Mouse (Mus musculus): ENCODE data around the gene Il10rb. TPM values are rescaled to one million over a fixed set of nuclear protein-coding genes. Genes with fewer than 3 reads are reported as not detected.

Gene Il10rb
- total RNA-seq, 2 experiments from 2014 or later, result 7.9 to 8.9 TPM

GRCm38 (mm10) chr16:91379412-91379811 is 26.6 kb upstream of the Il10rb start:
- intact Hi-C loops (cut with DNase I), result loop anchor here (5.0 kb wide), 1 partner anchor 108 kb away; the partner anchor contains the start of gene Ifnar1
- DNase-seq (ENCODE audit: extremely low spot score in 1 of 2, low spot score in 2 of 2), result no peak

DNA sequence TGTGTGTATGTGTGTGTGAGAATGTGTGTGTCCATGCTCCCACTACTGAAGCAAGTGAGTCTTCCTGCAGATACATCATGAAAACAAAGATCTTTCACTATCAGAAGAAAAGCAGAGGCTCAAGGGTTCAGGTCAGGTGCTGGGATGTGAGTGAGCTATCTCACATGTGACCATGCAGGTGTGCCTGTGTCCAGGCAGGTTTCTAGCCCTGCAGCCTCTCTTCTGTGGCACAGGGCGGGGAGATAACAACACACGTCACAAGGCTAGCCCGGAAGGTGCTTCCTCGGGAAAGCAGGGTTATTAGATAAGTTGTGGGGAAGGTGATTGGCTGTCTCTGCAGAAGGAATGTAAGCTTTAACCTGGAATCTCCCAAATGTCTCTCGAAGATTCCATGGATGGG is 25.8 kb upstream of the Il10rb start:
- intact Hi-C loops (cut with DNase I), result no loop called here
- DNase-seq (ENCODE audit: extremely low spot score in 1 of 2, low spot score in 2 of 2), result no peak

- intact Hi-C loops (cut with DNase I), result no loop called here
- DNase-seq (ENCODE audit: extremely low spot score in 1 of 2, low spot score in 2 of 2), result no peak
Observed at GRCm38 (mm10) chr16:91381606-91382005, 24.4 kb upstream of the Il10rb start.

DNA sequence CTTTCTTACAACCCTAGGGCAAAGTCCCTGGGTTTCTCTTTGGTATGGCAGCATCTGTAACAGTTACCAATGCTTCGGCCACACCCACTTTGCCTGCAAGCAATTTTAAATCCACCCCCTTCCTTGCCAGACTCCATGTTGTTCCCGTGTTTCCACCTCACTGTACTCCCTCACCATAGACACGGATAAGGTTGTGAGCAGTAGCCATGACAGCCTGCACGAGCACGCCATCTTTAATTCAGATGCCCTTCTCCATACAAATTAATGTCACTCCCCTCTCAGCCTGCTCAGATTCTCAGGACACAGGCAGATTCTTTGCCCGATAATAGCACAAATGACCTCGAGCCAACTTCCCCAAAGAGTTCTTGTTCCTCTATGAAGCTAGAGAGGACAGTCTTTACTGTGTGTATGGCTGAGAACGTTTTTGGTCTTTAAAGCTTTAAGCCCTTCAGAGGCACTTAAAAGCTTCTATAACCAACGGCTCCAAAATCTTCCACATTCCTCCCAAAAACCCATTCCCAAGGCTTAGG is 23.6 kb upstream of the Il10rb start:
- DNase-seq (ENCODE audit: extremely low spot score in 1 of 2, low spot score in 2 of 2), result no peak
- intact Hi-C loops (cut with DNase I), result no loop called here

DNA sequence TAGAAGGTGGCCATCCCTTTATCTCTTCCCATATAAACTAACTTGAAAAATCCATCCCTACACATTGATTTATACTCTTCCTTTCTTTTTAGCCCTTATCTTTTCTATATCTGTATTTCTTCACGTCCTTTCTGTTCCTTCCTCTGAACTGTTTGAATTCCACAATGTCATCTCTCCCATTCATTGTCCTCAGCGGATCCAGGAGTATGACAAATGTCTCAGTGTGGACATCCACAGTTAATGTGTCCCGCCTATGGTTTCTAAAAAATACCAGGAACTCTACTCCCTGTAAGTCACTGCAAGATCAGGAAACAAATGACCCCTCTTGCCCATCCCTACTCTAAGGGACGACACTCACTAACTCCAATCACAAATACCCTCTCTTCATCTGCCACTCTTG is 21.7 kb upstream of the Il10rb start:
- intact Hi-C loops (cut with DNase I), result no loop called here
- DNase-seq (ENCODE audit: extremely low spot score in 1 of 2, low spot score in 2 of 2), result no peak

DNA sequence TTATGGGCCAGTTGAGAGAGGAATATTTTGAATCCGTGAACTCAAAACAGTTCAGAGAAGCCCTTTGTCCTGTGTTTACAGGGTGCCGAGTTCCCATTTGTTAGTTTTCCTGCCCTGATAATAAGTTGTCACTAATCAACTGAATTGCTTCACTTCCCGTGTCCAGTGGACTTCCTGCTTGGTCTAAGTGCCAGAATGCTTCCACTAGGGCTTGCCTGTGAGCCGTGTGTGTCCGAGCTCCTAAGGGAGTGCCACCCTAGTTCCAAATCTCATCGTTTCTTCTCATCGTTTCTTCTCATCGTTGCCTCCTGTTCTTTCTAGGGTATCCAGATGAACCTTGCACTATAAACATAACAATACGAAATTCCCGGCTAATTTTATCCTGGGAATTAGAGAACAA is 20.3 kb upstream of the Il10rb start:
- intact Hi-C loops (cut with DNase I), result no loop called here
- no peak for DNase-seq (ENCODE audit: extremely low spot score in 1 of 2, low spot score in 2 of 2)

DNA sequence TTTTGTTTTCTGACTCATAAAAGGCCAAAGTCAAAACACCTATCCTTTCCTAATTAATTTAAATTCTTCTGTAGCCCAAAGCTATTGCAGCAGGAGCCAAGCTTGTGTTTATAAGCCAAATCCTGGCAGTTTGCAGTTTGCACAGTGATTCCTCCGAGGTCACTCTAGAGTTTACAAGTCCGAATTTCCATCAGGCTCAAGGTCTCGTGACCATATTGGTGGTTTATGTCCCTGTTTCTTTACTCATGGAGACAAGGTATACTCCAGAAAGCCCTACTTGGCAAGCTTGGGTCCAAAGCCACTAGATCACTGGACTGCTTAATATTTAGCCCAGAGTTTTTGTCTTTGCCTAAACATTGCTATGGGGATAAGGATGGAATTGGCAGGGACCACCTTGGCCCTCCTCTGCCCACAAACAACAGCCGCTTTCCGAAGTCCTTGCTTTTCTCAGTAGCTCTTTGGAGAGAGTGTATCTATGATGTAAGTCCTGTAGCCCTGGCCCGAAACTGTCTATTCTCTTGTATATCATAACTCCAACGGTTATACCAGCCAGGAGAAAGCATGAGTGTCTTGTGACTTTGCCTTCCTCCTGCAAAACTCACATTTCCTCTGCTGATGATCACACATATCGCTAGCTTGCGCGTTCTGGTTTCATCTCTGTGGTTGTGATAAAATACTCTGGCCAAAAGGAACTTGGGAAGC is 19.4 kb upstream of the Il10rb start:
- intact Hi-C loops (cut with DNase I), result no loop called here

GRCm38 (mm10) chr16:91387121-91387486 is 18.9 kb upstream of the Il10rb start:
- no peak for DNase-seq (ENCODE audit: extremely low spot score in 1 of 2, low spot score in 2 of 2)
- intact Hi-C loops (cut with DNase I), result no loop called here

More for the DNA sequence above, 19.4 kb upstream of the Il10rb start:
- no peak for DNase-seq (ENCODE audit: extremely low spot score in 1 of 2, low spot score in 2 of 2)

DNA sequence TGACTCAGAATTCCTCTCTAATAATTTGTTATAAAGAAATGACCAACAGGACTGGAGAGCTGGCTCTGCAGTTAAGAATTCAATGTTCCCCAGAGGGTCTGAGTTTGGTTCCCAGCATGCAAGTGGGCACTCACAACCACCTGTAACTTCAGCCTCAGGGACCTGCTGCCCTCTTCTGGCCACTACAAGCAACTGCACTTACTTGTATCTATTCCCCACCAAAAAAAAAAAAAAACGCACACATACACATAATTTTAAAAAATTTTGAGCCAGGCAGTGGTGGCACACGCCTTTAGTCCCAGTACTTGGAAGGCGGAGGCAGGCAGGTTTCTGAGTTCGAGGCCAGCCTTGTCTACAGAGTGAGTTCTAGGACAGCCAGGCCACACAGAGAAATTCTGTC is 15.9 kb upstream of the Il10rb start:
- DNase-seq (ENCODE audit: extremely low spot score in 1 of 2, low spot score in 2 of 2), result no peak
- intact Hi-C loops (cut with DNase I), result no loop called here

DNA sequence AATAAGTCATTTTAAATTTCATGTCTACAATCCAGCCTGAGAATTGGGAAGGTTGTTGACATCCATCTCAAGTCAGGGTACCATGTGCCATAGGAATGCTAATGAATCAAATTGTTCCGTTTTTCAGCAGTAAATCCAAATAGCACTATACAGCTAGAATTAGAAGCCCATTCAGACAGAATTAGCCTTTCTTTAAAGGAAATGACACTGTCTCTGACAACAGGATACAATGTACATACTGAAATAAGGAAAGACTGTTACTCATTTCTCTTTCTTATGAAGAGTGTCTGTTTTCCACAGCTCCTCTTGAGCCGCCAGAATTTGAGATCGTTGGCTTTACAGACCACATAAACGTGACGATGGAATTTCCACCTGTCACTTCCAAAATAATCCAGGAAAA is 14.5 kb upstream of the Il10rb start, which contains the start of gene Gm21970:
TSS of gene Gm21970 (plus strand) at position 301 of the 400 bp plus-strand sequence.
- intact Hi-C loops (cut with DNase I), result no loop called here
- DNase-seq (ENCODE audit: extremely low spot score in 1 of 2, low spot score in 2 of 2), result no peak

DNA sequence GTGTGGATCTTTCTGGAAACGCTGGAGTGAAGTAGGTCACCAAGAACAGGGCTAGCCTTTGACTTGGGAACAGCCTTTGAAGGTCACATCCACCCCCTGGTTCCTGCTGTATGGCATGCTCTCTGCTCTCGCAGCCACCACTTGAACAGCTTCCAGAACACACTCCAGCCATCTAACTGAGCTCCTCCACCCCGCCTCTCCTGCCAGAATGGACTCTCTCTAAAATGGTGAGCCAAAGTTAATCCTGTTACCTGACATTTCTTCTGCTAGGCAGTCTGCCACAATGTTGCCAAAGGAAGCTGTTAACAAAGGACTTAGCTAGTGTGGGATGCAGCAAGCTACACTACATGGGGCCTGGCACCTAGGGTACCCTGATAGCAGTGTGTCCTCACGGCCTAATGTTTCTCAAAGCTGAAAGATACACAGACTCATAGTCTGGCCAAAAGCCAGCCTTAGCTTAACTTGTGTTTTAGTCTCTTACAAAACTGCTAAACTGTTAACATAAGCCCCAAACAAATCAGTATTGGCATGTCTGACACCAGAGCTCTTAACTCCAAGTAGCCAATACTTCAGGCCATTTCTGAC is 11.0 kb upstream of the Il10rb start:
- intact Hi-C loops (cut with DNase I), result no loop called here
- DNase-seq (ENCODE audit: extremely low spot score in 1 of 2, low spot score in 2 of 2), result no peak

- intact Hi-C loops (cut with DNase I), result no loop called here
- no peak for DNase-seq (ENCODE audit: extremely low spot score in 1 of 2, low spot score in 2 of 2)
Observed at GRCm38 (mm10) chr16:91395633-91396392, 10.2 kb upstream of the Il10rb start.

DNA sequence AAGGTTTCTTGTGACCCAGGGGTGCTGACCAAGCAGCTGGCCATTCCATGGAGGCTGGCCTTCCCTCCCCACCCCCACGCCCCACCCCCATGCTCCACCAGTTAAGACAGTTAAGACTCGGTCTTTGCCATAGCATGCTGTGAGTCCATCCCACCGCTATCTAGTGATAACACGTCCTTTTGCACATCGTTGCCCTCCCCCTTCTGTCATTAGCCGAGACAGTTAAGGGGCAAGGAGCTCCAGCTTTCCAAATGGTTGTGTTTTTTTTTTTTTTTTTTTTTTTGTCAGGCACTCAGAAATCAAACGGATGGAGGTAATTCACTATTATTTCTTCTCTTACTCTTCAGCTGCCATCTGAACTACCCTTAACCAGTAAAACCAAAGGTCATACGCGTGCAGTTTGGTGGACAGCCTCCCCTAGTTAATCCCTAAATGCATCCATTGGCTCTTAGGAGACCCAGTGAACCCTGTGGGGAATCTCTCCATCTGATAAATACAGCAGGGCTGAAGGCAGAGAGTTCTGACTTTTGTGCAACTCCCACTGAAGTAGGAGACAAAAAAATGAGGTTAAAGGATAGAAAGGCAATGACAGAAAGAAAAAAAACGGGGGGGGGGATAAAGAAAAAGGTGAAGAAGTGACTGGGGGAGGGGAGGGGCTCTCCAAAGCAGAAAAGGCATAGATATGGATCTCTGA is 9.0 kb upstream of the Il10rb start:
- no peak for DNase-seq (ENCODE audit: extremely low spot score in 1 of 2, low spot score in 2 of 2)
- intact Hi-C loops (cut with DNase I), result no loop called here

DNA sequence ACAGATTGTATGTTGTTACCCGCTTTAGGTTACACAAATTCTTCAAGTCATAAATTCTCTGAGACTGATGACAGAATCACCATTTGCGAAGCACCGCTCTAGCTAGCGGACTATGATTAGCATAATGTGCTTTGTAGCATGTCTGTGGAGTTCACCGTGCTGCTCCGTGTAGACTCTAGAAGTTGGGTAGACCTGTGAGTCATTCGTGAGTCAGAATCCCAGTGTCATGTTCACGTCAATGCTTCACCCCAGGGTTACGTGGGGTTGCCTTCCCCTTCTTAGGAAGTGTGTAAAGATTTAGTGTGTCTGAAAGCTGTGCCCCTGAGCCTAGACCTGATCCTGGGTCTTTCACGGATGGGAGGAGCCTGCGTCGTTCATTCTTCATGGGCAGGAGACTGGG is 7.9 kb upstream of the Il10rb start:
- DNase-seq (ENCODE audit: extremely low spot score in 1 of 2, low spot score in 2 of 2), result no peak
- intact Hi-C loops (cut with DNase I), result no loop called here

DNA sequence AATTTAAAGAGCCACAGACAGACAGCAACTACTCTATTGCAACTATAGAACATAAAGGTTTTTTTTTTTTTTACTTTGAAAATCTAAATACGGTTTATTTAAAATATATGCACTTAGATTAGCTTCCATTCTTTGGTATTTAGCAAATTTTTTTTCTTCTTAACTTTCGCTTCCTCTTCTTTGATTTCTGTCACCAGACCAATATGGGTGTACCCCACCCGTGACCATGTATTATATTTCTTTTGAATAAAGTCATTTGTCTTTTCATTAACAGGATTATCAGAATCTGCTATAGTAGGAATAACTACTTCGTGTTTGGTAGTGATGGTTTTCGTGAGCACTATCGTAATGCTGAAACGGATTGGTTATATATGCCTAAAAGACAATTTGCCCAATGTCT is 7.0 kb upstream of the Il10rb start:
- intact Hi-C loops (cut with DNase I), result no loop called here

GRCm38 (mm10) chr16:91401569-91402165 is 4.3 kb upstream of the Il10rb start:
- intact Hi-C loops (cut with DNase I), result no loop called here
- DNase-seq (ENCODE audit: extremely low spot score in 1 of 2, low spot score in 2 of 2), result no peak

More for the DNA sequence above, 7.0 kb upstream of the Il10rb start:
- no peak for DNase-seq (ENCODE audit: extremely low spot score in 1 of 2, low spot score in 2 of 2)

- no peak for DNase-seq (ENCODE audit: extremely low spot score in 1 of 2, low spot score in 2 of 2)
- intact Hi-C loops (cut with DNase I), result no loop called here
Observed at GRCm38 (mm10) chr16:91403784-91404183, 2.2 kb upstream of the Il10rb start.

DNA sequence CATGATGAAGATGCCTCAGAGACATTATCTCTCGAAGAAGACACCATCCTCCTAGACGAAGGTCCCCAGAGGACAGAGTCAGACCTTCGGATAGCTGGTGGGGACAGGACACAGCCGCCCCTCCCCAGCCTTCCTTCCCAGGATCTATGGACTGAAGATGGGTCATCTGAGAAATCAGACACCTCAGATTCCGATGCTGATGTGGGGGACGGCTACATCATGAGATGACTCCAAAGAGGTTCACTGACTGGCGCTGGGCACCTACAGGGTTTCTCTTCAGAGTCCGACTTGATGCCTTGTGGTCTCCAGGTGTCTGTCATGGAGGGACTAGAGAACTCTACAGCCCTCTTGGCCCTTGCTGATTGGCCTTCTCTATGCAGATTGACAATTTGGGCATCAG is 1.8 kb upstream of the Il10rb start:
- intact Hi-C loops (cut with DNase I), result no loop called here
- DNase-seq (ENCODE audit: extremely low spot score in 1 of 2, low spot score in 2 of 2), result no peak
